Mouse (Mus musculus) T-helper 2 cell (primary cell): ENCODE measurements around the gene Wdr47.
"Not testable (repeated sequence)": the region's sequence is repeated elsewhere in the genome, so short reads cannot be mapped to it uniquely, and the experiment has no call there.

Source experiments
- in situ Hi-C: fragments of 300-600 bp; cut with MboI, MseI; formaldehyde crosslinking; loops from one replicate; pipeline ENCODE4 v1.15.1; 2025; ENCODE audit warnings: high pct_unique_total_duplicates

Gene Wdr47

DNA sequence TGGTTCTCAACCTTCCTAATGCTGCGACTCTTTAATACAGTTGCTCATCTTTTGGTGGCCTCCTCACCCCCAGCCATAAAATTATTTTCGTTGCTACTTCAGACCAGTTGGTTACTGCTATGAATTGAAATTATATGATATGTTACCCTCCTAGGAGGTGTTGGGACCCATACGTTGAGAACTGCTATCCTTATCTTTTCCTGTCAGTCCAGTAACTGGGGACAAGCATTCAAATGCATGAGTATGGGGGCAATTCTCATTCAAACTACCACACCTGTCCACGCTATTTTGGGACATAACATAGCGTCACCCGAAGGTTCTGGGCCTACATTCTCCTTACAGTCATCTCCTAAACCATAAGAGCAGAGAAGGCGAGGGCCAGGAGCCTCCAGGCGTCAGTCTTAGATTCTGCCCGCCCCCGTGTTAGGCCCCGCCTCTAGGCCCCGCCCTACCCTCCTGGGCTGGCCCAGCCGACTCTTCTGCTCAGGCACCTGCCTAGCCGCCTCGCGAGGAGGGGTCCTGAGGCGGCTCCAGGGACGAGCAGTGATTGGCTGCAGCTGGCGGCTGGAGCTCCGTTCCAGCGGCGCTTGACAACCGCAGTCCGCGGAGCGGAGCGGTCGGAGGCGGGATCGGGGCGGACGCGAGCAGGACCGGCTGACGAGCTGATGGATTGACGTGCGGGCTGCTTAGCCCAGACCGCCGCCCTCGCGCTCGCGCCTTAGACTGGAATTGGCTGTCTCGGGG, at the start of gene Wdr47:
TSS of gene Wdr47 (plus strand) at position 494 of the 744 bp plus-strand sequence.
- in situ Hi-C loops: no loop called here

DNA sequence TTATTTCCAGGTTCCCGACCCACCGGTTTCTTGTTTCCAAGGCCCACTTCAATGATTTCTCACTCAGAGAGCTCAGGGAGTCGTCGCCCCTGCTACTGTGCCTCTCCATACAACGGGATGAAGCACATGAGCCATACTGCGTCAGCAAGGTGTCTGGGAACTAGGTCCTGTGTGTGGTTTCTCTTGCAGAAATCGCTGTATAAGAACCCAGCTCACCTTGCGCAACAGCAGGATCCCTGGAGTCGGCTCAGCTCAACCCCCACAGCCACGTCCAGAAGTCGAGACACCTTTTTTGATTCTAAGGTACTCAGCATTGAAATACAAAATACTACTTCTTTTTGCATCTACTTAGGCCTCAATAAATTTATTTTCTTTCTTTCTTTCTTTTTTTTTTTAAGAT, 48.8 kb upstream of the Wdr47 start:
- in situ Hi-C loops: no loop called here

DNA sequence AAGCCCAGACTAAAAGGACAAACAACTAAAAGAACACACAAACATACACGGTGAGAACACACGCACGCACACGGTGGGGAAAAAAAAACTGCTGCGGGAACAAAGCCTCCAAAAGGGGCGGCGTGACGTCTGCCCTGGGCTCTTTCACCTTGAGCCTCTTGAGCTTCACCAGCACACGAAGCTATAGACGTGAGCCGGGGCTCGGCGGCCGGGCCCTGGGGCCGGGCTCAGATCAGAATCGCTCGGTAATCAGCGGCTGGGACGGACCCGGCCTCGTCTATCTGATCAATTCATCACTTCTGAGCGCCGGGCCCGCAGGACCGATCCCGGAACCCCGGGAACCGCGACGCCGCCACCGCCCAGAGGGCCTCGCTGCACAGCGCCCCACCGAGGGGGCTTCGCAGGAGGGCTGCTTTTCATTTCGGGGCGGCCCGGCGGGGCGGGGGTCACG, 36.9 kb upstream of the Wdr47 start:
- in situ Hi-C loops: no loop called here

DNA sequence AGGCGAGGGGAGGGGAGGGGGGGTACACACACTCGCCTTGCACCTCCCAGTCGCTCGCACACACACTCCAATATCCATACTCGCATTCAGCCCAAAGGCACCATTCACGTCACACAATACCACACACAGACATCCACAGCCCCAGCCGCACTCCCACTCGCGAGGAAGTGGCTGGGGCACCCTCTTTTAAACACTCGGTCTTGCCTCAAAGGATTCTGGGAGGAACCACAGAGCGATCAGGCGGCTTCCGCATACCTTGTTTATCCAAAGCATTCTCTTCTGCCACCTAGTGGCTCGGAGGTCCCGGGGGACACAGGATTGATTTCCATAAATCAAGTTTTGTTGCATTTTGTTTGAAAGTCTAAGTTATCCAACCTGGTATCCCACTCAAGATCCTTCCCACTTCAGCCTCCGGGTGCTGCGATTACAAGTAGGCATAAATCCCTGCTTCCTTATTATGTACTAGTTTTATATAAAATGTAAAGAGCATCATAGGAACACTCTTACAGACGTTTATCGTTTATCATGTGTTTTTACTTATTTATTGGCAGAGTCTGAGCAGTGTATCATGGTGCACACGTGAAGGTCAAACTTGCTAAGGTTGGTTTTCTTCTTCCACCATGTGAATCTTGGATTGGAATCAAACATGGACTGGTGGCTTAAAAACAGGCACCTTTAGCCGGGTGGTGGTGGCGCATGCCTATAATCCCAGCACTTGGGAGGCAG, 36.3 kb upstream of the Wdr47 start:
- in situ Hi-C loops: no loop called here

DNA sequence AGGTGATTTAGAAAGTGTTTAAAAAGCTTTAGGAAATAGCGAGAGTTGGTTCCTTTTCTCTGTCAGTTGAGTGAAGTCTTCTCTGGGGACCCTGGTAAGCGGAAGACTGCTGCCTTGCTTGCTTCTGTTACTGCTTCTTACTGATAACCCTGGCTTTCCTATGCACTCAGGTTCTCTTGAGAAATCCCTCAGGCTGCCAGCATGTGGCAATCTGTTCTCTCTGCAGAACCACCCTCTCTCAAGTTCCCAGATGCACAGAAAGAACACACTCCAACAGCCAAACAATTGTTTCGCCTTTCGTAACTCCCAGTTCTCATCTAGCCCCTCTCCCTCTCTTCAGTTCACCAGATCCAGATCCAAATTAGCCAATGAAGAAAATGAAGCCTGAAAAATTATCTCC, 33.2 kb upstream of the Wdr47 start:
- in situ Hi-C loops: no loop called here

DNA sequence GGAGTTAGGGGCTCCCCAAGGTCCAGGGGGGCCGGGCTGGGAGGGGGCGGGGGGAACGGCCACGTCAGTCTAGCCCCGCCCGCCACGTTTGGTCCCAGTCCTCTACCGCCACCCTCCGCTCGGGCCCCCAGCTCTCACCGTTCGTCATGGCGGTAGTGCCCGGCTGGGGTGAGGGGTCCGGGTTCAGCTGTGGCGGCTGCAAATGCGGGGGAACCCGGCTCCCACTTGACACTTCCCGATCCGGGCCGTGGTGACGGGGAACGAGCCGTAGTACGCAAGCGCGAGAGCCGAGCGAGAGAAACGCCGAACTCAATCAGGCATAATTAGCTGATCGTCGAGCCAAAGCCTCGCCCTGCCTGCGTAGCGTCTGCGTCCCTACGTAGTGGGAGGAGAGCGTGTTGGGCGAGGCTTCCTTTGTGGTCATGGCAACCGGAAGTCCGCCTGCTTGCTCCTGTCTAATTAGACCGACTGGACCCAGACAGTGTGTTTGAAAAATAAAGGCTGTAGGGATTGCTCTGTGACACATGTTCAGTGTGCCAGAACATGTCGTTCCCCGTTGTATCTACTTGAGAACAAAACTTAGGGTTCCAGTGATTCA, 28.8 kb upstream of the Wdr47 start, which contains the start of gene Tmem167b:
TSS of gene Tmem167b (minus strand) at position 334 of the 598 bp plus-strand sequence.
- in situ Hi-C loops: no loop called here

DNA sequence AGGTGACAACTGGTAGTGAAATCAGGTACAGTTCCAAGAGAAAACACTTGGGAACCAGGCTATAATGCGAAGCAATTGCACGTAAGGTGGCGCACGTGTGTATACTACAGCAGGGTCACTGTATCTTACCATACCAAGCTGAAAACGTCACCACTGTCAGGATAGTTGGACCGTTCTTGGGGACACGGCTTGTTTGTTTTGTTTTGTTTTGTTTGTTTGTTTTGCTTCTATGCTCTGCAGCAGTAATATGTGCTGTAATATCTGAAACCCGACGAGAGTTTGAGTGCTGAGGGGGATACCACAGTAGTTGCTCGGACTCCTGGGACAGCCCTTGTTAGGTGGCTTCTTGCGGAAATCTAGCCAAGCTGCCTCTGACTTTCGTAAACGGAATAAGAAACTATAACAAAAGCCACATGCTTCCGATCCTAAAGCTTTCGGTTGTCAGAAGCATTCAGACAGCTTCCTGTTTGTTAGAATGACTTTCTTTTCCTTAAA, 28.3 kb upstream of the Wdr47 start:
- in situ Hi-C loops: no loop called here

DNA sequence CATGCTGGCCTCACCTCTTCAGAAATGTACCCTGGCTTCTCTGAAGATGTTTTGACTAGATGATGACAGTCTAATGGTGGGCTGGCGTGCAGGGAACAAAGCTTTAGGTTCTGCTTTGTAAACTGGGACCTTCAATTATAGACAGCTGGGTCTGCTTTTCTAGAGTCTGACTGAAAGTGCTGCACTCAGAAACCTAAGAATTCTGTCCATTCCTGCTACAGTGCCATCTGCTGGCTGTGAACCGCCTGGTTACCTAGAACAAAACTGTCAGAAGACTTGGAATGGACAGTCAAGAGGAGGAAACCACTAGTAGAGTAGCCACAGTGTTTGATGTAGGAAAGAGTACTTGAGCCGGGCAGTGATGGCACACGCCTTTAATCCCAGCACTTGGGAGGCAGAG, 27.8 kb upstream of the Wdr47 start:
- in situ Hi-C loops: no loop called here

DNA sequence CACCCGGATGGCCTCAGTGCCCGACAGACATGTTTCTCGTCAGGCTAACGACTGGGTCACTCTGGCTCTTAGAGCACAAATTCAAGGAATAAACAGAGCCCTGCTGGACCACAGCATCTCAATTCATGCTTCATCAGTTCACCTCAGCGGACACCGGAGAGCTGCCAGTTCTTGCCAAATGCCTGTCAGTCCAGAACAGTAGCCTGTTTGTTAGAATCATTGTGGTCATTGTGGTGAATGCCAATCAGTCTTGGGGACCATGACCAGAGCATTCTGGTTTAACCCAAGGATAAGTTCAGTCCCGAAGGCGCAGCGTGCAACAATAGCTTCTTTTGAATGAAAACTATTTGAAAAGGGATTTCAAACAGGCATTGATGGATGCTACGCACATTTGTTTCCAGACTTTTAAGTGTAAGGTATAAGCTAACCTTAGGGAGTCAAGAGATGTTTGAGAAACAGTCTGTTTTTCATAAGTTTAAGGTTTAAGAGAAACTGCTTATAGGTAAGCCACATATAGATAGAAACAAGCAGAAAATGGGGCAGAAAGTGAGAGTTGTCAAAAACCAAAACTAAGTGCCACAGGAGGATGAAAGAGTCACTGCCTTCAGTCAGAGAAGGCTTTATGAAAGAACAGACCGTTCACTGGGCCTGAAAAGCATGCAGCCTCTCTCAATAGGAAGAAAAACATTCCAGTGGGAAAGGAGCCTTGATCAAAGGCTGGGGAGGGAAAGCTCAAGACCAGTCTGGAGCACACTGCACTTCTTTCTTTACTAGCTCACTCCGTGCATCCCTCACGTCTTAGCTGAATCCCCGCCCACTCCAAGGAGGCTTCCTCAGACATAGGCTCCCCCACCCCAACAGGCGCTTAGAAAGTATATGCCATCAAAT, 22.8 kb upstream of the Wdr47 start:
- in situ Hi-C loops: no loop called here

DNA sequence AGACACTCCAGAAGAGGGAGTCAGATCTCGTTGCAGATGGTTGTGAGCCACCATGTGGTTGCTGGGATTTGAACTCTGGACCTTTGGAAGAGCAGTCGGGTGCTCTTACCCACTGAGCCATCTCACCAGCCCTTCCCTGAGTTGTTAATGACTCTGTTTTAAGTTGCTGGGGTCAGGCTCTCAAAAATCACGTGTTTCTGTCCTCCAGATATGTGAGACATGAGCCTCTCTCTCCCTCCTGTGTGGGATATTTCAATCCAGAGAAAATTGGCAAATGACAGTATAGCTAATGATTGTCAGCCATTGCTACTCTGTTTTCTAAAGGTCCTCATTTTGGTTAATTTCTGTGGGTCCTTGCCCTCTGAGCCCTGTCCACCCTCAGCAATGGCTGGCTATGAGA, 21.4 kb upstream of the Wdr47 start:
- in situ Hi-C loops: not testable (repeated sequence)

DNA sequence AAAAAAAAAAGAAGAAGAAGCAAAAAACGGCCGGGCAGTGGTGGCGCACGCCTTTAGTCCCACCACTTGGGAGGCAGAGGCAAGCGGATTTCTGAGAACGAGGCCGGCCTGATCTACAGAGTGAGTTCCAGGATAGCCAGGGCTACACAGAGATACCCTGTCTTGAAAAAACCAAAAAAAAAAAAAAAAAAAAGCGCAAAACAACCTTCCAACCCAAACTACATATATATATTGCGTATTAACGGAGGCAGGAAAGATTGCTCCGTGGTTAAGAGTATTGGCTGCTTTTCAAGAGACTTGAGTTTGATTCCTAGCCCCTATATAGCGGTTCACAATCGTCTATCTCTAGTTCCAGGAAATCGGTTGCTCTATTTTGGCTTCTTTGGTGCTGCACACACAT, 20.3 kb upstream of the Wdr47 start:
- in situ Hi-C loops: no loop called here

DNA sequence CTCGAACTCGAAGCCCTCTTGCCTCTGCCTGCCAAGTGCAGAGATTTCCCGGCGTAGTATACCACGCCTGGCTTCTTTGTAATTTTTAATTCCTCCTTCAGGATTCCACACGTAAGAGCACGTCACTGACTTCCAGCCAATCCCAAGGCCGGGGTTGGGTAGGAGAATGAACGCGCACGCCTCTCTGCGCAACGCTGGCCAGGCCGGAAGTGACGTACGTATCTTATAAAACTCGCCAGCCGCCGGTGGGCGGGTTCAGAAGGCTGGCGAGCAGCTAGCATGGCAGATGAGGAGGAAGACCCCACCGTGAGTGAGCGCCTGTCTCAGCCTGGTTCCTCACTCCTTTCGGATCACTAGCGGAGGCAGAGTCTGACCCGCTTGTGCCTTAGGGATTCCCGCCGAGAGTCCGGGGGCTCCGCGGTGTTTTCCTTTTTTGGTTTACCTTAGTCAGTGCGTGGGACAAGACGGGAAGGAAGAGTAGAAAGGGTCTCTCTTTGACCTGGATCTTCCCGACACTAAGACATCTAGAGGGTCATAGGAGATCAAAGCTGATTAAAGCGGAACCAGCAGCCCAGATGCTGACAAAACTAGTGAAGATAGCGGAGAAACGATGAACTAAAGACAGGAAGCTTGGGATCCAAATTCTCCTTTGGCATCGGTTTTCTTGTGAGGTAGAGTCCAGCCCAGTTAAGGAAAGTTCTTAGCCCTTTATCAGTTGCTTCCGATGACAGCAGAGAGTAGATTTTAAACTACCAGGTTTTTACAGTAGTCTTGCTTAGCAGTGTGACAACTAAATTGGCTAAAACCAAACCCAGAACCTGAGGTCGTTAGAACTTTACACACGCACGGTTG, 19.4 kb upstream of the Wdr47 start, which contains the start of gene Taf13:
TSS of gene Taf13 (plus strand) at position 256 of the 852 bp plus-strand sequence.
- in situ Hi-C loops: no loop called here

DNA sequence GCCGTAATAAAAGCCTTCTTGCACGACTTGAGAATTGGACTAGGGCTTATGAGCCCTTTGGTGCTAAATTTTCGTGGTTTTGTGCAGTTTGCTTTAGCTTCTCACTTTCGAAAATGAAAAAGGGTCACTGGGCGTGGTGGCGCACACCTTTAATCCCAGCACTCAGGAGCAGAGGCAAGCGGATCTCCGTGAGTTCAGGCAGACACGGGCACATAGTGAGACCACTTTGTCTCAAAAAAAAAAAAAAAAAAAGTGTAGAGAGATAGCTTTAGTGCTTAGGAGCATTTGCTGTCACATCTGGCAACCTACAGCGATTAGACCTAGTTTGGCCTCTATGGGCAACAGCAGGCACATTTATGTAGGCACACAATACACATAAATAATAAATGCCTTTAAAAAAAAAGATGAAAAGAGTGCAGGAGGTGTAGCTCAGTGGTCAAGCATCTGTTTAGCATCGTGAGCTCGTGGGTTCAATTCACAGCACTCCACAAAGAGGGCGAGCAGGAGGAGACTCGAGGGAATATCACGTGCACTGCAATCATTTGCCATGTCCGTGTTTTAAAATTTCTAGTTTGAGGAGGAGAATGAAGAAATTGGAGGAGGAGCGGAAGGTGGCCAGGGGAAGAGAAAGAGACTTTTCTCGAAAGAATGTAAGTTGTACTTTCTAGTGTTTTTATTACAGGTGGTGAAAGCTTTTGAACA, 18.6 kb upstream of the Wdr47 start:
- in situ Hi-C loops: no loop called here

DNA sequence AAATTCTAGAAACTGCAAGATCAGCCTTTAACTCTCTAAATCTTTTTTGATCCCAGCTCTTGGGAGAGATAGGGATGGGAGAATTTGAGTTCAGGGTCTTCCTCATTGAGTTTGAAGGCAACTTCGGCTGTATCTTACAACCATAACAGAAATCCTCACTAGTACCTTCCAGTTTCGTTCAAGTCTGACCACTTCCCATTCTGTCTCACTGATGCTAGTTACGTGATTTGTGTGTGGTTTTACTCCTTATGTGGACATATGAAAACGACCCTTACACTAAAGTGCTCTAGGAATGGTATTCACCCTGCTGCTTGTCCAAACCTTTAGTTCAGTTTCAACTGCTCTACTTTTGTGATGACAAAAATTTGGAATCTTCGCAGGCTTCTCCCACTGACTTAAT, 17.1 kb upstream of the Wdr47 start:
- in situ Hi-C loops: no loop called here

DNA sequence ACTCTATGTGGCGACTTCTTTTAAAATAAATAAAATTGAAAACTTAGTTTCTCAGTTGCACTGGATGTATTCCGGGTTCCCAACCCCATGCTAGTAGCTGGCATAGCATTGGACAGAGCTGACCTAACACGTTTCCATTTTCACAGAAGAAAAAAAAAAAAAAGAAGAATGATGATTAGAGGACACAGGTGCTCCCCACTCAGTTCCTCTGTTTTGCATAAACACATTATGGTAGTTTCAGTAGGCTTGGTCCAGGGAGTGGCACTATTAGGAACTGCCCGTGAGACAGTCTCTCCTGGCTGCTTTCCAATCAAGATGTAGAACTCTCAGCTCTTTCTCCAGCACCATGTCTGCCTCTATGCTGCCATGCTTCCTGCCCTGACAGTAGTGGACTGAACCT, 6.5 kb upstream of the Wdr47 start:
- in situ Hi-C loops: no loop called here

DNA sequence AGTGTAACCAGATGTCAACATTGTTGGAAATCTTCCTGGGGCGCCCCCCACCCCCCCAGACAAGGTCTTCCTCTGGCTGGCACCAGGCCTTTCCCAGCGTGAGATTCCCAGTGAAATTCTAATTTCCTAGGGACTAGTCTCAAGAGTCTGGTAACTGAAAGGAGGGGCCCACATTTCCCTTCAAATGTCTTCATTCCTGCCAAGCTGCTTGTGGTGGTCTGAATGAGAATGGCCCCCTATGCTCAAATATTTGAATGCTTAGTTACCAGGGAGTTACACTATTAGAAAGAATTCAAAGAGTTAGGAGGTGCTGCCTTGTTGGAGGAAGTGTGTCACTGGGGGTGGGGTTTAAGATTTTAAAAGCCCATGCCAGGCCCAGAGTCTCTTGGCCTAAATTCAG, 2.6 kb upstream of the Wdr47 start:
- in situ Hi-C loops: no loop called here

DNA sequence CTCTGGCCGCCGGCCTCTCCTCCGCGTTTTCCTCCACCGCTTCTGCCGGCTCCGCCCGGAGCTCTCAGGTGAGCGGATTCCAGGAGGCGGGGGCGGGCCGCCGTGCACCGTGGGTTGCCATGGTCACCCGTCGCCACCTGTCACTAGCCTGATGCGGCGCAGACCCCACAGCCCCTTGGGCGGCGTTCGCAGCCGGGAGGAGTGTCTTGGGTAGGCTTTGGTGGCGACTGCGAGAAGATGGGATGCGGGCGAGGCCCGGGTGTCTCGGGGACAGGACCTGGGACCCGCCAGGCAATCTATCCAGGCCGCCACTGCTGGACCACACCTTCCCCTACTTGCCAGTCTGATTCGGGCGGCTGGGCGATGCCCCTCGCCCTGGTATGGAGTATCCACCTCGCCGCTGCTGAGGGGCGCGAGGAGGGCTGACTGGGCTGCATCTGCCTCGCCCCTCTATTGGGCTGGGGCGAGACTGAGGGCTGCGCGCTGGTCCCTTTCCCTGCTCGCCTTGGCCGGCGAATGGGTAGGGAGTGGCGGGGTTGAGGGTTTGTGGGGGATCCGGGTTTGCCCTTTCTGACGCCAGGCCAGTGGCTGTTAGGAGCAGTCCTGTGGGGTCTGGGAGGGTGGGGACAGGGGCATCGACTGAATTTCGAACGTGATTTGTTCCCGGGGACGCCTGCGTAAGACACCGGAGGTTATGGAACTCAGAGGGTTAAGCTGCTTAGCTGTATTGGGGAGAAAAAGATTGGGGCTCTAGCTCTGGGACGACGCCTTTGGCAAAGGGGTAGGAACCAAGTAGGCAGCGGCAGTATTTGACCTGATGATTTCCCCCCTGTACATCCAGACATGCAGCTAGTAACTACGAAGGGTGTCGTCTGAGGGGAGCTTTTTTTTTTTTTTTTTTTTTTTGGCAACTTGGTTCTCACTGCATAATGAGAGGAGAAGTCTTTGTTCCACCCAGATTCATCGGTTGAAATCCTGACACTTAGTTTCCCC, 747 bp downstream of the Wdr47 start:
- in situ Hi-C loops: no loop called here

DNA sequence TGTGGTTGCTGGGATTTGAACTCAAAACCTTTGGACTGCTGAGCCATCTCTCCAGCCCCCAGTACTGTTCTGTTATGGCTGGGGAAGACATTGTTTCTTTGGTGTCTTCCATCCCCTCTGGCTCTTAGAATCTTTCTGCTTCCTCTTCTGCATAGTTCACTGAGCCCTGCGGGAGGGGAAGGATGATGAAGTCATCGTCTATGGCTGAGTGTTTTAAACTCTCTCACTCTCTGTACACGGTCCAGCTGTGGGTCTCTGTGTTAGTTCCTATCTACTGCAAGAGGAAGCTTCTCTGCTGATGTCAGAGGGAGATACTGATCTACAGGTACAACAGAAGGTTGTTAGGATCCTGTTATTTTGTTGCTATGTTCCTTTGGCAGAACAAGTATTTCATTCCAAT, 17.8 kb downstream of the Wdr47 start:
- in situ Hi-C loops: no loop called here

DNA sequence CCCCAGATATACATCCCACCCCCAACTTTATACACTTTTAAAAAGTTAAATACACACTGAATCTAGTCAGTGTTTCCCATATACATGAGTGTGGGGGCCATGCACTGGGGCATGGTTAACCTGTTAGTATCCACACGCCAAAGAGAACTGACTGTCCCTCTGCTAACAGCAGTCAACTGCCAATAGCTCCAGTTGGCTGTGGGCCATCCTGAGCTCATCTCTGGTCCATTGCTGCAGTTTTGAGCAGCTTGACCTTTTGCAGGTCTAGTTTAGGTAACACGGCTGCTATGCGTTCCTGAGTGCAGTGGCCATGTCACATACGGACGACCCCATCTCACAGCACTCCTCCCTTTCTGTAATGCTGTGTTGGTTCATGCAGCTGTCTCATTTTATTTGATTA, 43.7 kb downstream of the Wdr47 start:
- in situ Hi-C loops: no loop called here
